Mouse (Mus musculus) ES-E14 (cell line): Measurements from ENCODE around the gene Rad51b.

Experiments used
- HCFC1 ChIP-seq: IDR thresholded peaks from 2 replicates; pipeline ENCODE4 v1.6.1; 2012; ENCODE audit warnings: low read length, inconsistent platforms, borderline replicate concordance; ENCODE audit not compliant: insufficient read depth
- MAFK ChIP-seq: IDR thresholded peaks from 2 replicates; pipeline ENCODE4 v1.6.1; 2014; ENCODE audit warnings: mild to moderate bottlenecking, low read depth, low read length, inconsistent platforms; ENCODE audit not compliant: insufficient read depth
- ZC3H11A ChIP-seq: IDR thresholded peaks from 2 replicates; pipeline ENCODE4 v1.6.1; 2012; ENCODE audit warnings: low read depth, mild to moderate bottlenecking, inconsistent platforms, low read length, borderline replicate concordance

GRCm38 (mm10) chr12:79502862-79503581 lies 205.9 kb downstream of the Rad51b start:
- no peak for TF ChIP-seq MAFK
- no peak for TF ChIP-seq HCFC1
- TF ChIP-seq ZC3H11A = no peak
